Mouse (Mus musculus) forebrain, postnatal 0 days (tissue): Measurements from ENCODE around the gene Npvf. TPM values are rescaled to one million over a fixed set of nuclear protein-coding genes. Genes with fewer than 3 reads are reported as not detected.

Experiments
- ATAC-seq: fragments of 200-750 bp; cut with Nextera tagmentation; 2 replicates; pipeline ENCODE4 v1.8.0; 2017; ENCODE audit warnings: mild to moderate bottlenecking, moderate library complexity
- DNase-seq: peaks from one replicate; pipeline ENCODE4 v3.0.0-alpha.2; 2015
- H3K27ac ChIP-seq: fragments of 300-500 bp; sonication (generic); 2 replicates; pipeline ENCODE4 v1.5.1; 2014; ENCODE audit warnings: low read depth, mild to moderate bottlenecking, antibody characterized with exemption, low read length, moderate library complexity, mixed read lengths
- H3K27me3 ChIP-seq: fragments of 300-500 bp; sonication (generic); 2 replicates; pipeline ENCODE4 v1.6.1; 2014; ENCODE audit warnings: mild to moderate bottlenecking, low read length, mixed read lengths; ENCODE audit not compliant: insufficient read depth
- H3K36me3 ChIP-seq: fragments of 300-500 bp; sonication (generic); 2 replicates; pipeline ENCODE4 v1.6.1; 2014; ENCODE audit warnings: mild to moderate bottlenecking, moderate library complexity; ENCODE audit not compliant: insufficient read depth
- H3K4me1 ChIP-seq: fragments of 300-500 bp; sonication (generic); 2 replicates; pipeline ENCODE4 v1.6.1; 2014; ENCODE audit warnings: antibody characterized with exemption; ENCODE audit not compliant: insufficient read depth
- H3K4me2 ChIP-seq: fragments of 300-500 bp; sonication (generic); 2 replicates; pipeline ENCODE4 v1.6.1; 2014; ENCODE audit warnings: low read depth, mild to moderate bottlenecking, moderate library complexity
- H3K4me3 ChIP-seq: fragments of 300-500 bp; sonication (generic); 2 replicates; pipeline ENCODE4 v1.5.1; 2014; ENCODE audit warnings: low read depth, low read length, mixed read lengths
- H3K9ac ChIP-seq: fragments of 300-500 bp; sonication (generic); 2 replicates; pipeline ENCODE4 v1.6.1; 2014; ENCODE audit warnings: mild to moderate bottlenecking
- H3K9me3 ChIP-seq: fragments of 300-500 bp; sonication (generic); 2 replicates; pipeline ENCODE4 v1.6.1; 2016; ENCODE audit warnings: low read length
- CTCF ChIP-seq: sonication (generic); IDR thresholded peaks from 2 replicates; pipeline ENCODE4 v1.5.1; 2016; ENCODE audit warnings: antibody characterized with exemption, control low read depth, low read depth
- WGBS: fragments of 180-500 bp; shearing (Covaris S2); extraction: QIAGEN DNeasy Blood & Tissue Kit; methylation state at CpG from one replicate; pipeline ENCODE4 v1.1.7; 2014; 5-methylcytosine and 5-hydroxymethylcytosine counted together
- polyA plus RNA-seq: library from polyadenylated mRNA; unstranded; fragments of >200 nt; fragmentation: Nextera tagmentation; extraction: Ambion mirVana; gene quantifications from 2 replicates; pipeline ENCODE4 v1.2.1, GENCODE M21; 2015
- total RNA-seq: library from RNA; depleted of rRNA; stranded (reverse); fragments of >200 nt; gene quantifications from 2 replicates; pipeline ENCODE4 v1.2.3, GENCODE M21; 2014; rRNA removed

Npvf gene
- 0.23 and 2.1 TPM in 2 replicates for total RNA-seq
- polyA plus RNA-seq = 0.98 TPM in 1 of 2 replicates, not detected in the other

GRCm38 (mm10) chr6:50654356-50654755, at the start of gene Npvf:
Gene Npvf (minus strand): TSS chr6:50654439.
- TF ChIP-seq CTCF = no peak
- no peak for DNase-seq
- H3K36me3 ChIP-seq = no peaks in the 10 kb centered on the region

DNA sequence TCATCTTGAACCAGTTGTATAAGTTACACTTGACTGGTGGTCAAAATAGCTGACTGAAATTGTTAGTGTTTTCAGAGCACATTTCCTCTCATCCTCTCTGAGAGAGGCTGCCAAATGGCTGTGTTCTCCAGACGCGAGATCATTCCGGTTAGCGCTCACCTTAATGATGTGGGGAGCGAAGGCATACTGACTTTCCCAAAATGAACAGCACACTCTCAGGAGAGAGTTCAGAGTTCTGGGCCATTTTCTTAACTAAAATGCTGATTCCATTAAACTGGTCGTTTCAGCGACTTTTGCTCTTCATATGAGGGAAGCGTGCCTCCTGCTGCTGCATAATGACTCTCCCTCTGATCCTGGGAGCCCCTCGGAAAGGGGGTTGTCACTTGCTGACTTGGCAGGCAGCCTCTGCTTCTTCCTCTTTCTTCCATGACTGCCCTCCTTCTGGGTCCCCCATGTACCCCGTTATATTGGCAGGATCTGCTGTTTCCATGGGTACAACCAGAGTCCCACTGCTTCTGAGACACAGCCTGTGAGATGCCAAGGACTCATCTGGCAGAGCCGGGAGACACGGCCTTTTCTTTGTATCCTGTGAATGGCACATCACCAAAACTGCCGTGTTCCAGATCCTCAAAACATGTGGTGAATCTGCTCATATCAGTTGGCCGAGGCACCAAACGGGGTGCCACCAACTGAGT, 35.0 kb upstream of the Npvf start:
- H3K36me3 ChIP-seq = no peaks in the 10 kb centered on the region
- no peak overlapping the region for H3K4me3 ChIP-seq
- no peak overlapping the region; the same call in 1 of the 2 replicates for H3K9ac ChIP-seq
- peaks cover 8% of the 10 kb centered on the region for H3K4me1 ChIP-seq
- peak; percentile 96 for ATAC-seq
- 21% methylated on average over 15 of the region's 15 CpGs for WGBS
- H3K9me3 ChIP-seq = no peaks in the 10 kb centered on the region
- DNase-seq = peak; percentile 78
- no peak for TF ChIP-seq CTCF
- H3K27me3 ChIP-seq = no peaks in the 10 kb centered on the region
- no peak overlapping the region for H3K4me2 ChIP-seq
- peak overlapping the region; percentile 57; the same call in 1 of the 2 replicates for H3K27ac ChIP-seq

More at GRCm38 (mm10) chr6:50654356-50654755, at the start of gene Npvf:
- no peak within 1 kb of the TSS for H3K4me2 ChIP-seq
- H3K9me3 ChIP-seq = no peaks in the 10 kb centered on the region
- no peak within 1 kb of the TSS for H3K4me3 ChIP-seq
- H3K27me3 ChIP-seq = no peaks in the 10 kb centered on the region
- no peak within 1 kb of the TSS for H3K27ac ChIP-seq
- ATAC-seq = no peak
- no peak within 1 kb of the TSS for H3K9ac ChIP-seq
- H3K4me1 ChIP-seq = no peaks in the 10 kb centered on the region; the same call in 1 of the 2 replicates
- WGBS = 23% methylated on average over 4 of the region's 4 CpGs

DNA sequence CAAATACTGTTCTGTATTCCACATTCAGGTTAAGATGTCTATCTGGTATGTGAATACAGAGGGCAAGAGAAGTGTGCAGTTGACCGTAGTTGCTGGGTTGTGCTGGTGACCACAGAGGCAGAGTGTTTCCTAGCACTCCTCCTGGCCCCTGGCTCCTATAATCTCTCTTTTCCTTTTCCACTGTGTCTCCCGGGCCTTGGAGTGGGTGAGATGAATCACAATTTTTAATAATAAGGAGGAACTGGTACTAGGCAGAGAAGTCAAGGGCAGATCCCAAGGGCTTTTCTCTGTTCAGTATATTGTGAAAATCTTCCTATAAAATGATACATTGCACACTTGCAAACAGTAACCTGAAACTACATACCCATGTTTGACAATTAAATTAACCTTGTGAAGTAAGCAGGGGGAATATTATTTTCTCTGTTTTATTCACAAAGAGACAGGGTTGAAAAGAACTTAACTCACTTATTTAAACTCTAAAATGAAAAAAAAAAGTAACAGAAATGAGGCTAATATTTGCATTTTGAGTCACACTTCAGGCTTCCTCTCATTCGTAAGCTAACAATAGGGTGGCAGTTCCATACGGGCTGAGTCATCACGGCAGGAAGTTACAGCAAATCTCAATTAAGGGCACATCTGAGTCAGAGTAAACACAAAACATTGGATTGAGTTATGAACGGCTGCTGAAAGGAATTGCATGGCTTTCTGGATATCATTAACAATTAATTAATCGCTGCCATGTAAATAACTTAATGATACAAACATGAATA, 30.6 kb upstream of the Npvf start:
- no peak overlapping the region for H3K4me2 ChIP-seq
- H3K27ac ChIP-seq = no peak overlapping the region
- no peaks in the 10 kb centered on the region for H3K9me3 ChIP-seq
- no peak overlapping the region for H3K9ac ChIP-seq
- H3K27me3 ChIP-seq = no peaks in the 10 kb centered on the region; the same call in 1 of the 2 replicates
- peaks cover 17% of the 10 kb centered on the region for H3K4me1 ChIP-seq
- no peak for TF ChIP-seq CTCF
- DNase-seq = no peak
- WGBS = 43% methylated on average over 7 of the region's 7 CpGs
- no peak overlapping the region for H3K4me3 ChIP-seq
- no peak for ATAC-seq
- no peaks in the 10 kb centered on the region for H3K36me3 ChIP-seq

GRCm38 (mm10) chr6:50681491-50681890, 27.3 kb upstream of the Npvf start:
- H3K4me2 ChIP-seq = no peak overlapping the region
- ATAC-seq (no peak), DNase-seq (no peak)
- H3K4me1 ChIP-seq = peaks cover 9% of the 10 kb centered on the region; the same call in 1 of the 2 replicates
- no peak overlapping the region for H3K9ac ChIP-seq
- H3K4me3 ChIP-seq = no peak overlapping the region
- no peaks in the 10 kb centered on the region for H3K36me3 ChIP-seq
- TF ChIP-seq CTCF = no peak
- H3K27me3 ChIP-seq = no peaks in the 10 kb centered on the region; the same call in 1 of the 2 replicates
- 27% methylated on average over 5 of the region's 5 CpGs for WGBS
- H3K27ac ChIP-seq = no peak overlapping the region
- H3K9me3 ChIP-seq = no peaks in the 10 kb centered on the region

GRCm38 (mm10) chr6:50680224-50681215, 26.3 kb upstream of the Npvf start:
- DNase-seq (no peak), ATAC-seq (no peak)
- no peak overlapping the region for H3K4me2 ChIP-seq
- no peak overlapping the region for H3K27ac ChIP-seq
- H3K9ac ChIP-seq = no peak overlapping the region
- no peaks in the 10 kb centered on the region for H3K36me3 ChIP-seq
- H3K4me3 ChIP-seq = no peak overlapping the region
- WGBS = 47% methylated on average over 20 of the region's 20 CpGs
- no peak for TF ChIP-seq CTCF
- H3K4me1 ChIP-seq = peaks cover 9% of the 10 kb centered on the region; the same call in 1 of the 2 replicates
- H3K27me3 ChIP-seq = no peaks in the 10 kb centered on the region; the same call in 1 of the 2 replicates
- no peaks in the 10 kb centered on the region for H3K9me3 ChIP-seq

DNA sequence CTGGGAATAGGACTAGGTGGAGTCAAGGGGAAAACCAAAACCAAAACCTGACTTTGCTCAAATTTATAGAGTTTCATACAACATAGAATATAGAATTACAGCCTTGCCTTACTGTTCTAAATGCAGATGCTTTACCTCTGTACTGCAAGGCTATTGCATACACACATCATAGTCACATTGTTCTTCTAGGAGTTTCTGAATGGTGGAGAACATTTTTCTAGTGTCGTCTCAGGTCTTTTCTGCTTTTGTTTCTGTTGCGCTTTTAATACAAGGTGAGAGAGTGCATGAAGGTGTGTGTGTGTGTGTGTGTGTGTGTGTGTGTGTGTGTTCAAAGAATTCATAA, 25.2 kb upstream of the Npvf start:
- Histone ChIP-seq H3K4me2 (no peak overlapping the region), H3K4me1 (peaks cover 9% of the 10 kb centered on the region; the same call in 1 of the 2 replicates), H3K27me3 (no peaks in the 10 kb centered on the region; the same call in 1 of the 2 replicates), H3K9me3 (no peaks in the 10 kb centered on the region), H3K9ac (no peak overlapping the region), H3K36me3 (no peaks in the 10 kb centered on the region), H3K27ac (no peak overlapping the region), H3K4me3 (no peak overlapping the region)
- 83% methylated on average over 2 of the region's 2 CpGs for WGBS
- ATAC-seq (peak; percentile 29), DNase-seq (no peak)
- TF ChIP-seq CTCF = no peak
